Mouse (Mus musculus) kidney, postnatal 0 days (tissue): ENCODE results near the gene Phactr2. TPM values are rescaled to one million over a fixed set of nuclear protein-coding genes. Genes with fewer than 3 reads are reported as not detected.

Source experiments
- ATAC-seq: fragments of 200-750 bp; cut with Nextera tagmentation; replicated peaks from 2 replicates; pipeline ENCODE4 v1.8.0; 2017; ENCODE audit warnings: low read depth, moderate number of reproducible peaks, moderate TSS enrichment, moderate library complexity; ENCODE audit not compliant: low FRiP score
- DNase-seq: peaks from one replicate; pipeline ENCODE4 v3.0.0-alpha.2; 2016; ENCODE audit warnings: low spot score
- H3K27ac ChIP-seq: fragments of 300-500 bp; sonication (generic); 2 replicates; pipeline ENCODE4 v1.5.1; 2014; ENCODE audit warnings: mild to moderate bottlenecking
- H3K27me3 ChIP-seq: fragments of 300-500 bp; sonication (generic); 2 replicates; pipeline ENCODE4 v1.6.1; 2014; ENCODE audit warnings: low read length, mixed read lengths; ENCODE audit not compliant: insufficient read depth
- H3K36me3 ChIP-seq: fragments of 300-500 bp; sonication (generic); 2 replicates; pipeline ENCODE4 v1.6.1; 2014; ENCODE audit warnings: low read length, mixed read lengths; ENCODE audit not compliant: insufficient read depth
- H3K4me1 ChIP-seq: fragments of 300-500 bp; sonication (generic); replicated peaks from 2 replicates; pipeline ENCODE4 v1.6.1; 2014; ENCODE audit warnings: antibody characterized with exemption, low read length, mixed read lengths; ENCODE audit not compliant: insufficient read depth
- H3K4me2 ChIP-seq: fragments of 300-500 bp; sonication (generic); 2 replicates; pipeline ENCODE4 v1.6.1; 2014; ENCODE audit warnings: mild to moderate bottlenecking, low read length, moderate library complexity, mixed read lengths
- H3K4me3 ChIP-seq: fragments of 300-500 bp; sonication (generic); replicated peaks from 2 replicates; pipeline ENCODE4 v1.5.1; 2014; ENCODE audit warnings: low read depth, low read length
- H3K9ac ChIP-seq: fragments of 300-500 bp; sonication (generic); 2 replicates; pipeline ENCODE4 v1.6.1; 2014; ENCODE audit warnings: low read depth, low read length
- H3K9me3 ChIP-seq: fragments of 300-500 bp; sonication (generic); replicated peaks from 2 replicates; pipeline ENCODE4 v1.6.1; 2016; ENCODE audit warnings: low read length, inconsistent platforms, mixed read lengths
- CTCF ChIP-seq: IDR thresholded peaks from 2 replicates; pipeline ENCODE4 v1.5.1; 2016; ENCODE audit warnings: antibody characterized with exemption, low read depth, mild to moderate bottlenecking, moderate library complexity
- WGBS: fragments of 180-500 bp; shearing (Covaris S2); extraction: QIAGEN DNeasy Blood & Tissue Kit; methylation state at CpG from one replicate; pipeline ENCODE4 v1.1.7; 2014; 5-methylcytosine and 5-hydroxymethylcytosine counted together
- polyA plus RNA-seq: library from polyadenylated mRNA; unstranded; fragments of >200 nt; fragmentation: Nextera tagmentation; extraction: Ambion mirVana; gene quantifications from 2 replicates; pipeline ENCODE4 v1.2.1, GENCODE M21; 2015

The Phactr2 gene
- polyA plus RNA-seq, 1 experiment from 2014 or later = 26.4 TPM

DNA sequence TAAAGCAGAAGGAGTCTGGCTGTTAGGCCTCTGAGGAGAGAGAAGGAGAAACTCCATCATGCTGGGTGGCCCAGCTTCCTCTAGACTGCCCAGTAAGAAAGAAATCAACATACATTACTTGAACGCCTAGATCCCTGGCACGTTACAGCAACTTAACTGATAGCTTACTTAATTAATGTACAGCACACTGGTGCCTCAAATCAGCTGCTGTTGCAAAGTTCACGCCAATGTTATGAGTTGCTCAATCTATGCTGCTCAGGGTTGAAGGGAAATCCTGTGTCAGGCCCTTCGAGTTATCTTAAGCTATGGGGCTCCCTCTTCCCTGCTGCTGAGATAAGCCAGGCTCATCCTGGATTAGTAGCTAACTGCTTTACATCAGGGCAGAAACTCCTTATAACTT is 233.8 kb downstream of the Phactr2 start:
- no peak for ATAC-seq
- WGBS = 67% methylated on average over 4 of the region's 4 CpGs
- Histone ChIP-seq H3K27ac (no peak overlapping the region), H3K4me1 (no peaks in the 10 kb centered on the region), H3K9ac (no peak overlapping the region), H3K4me3 (no peak overlapping the region), H3K27me3 (no peaks in the 10 kb centered on the region), H3K4me2 (no peak overlapping the region), H3K9me3 (no peaks in the 10 kb centered on the region), H3K36me3 (peaks cover 16% of the 10 kb centered on the region; the same call in 1 of the 2 replicates)
- TF ChIP-seq CTCF = no peak
- DNase-seq = no peak

DNA sequence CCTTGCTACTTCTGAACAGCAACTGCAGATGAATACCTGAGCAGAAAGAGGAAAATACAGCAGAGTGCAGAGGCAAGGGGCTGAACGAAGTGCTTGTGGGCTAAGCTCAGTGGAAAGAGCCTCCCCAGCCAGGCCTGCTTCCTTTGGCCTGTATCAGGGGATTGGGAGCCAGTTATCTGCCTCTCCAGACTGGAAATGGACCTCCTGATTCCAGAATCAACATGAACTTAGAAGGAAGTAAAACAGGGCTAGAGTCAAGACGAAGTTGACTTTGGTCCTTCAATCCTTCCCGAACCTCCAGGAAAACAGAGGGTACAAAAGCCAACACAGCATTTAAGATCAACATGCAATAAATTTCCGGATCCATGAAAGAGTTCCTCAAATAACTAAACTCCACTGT is 236.0 kb downstream of the Phactr2 start:
- Histone ChIP-seq H3K9me3 (no peaks in the 10 kb centered on the region), H3K9ac (no peak overlapping the region), H3K4me3 (no peak overlapping the region), H3K27me3 (no peaks in the 10 kb centered on the region), H3K4me1 (no peaks in the 10 kb centered on the region), H3K27ac (no peak overlapping the region), H3K4me2 (no peak overlapping the region), H3K36me3 (0 out of 2 replicates have a peak, but pooled peaks cover 9% of the 10 kb centered on the region)
- 79% methylated on average over 4 of the region's 4 CpGs for WGBS
- no peak for TF ChIP-seq CTCF
- DNase-seq (no peak), ATAC-seq (no peak)

DNA sequence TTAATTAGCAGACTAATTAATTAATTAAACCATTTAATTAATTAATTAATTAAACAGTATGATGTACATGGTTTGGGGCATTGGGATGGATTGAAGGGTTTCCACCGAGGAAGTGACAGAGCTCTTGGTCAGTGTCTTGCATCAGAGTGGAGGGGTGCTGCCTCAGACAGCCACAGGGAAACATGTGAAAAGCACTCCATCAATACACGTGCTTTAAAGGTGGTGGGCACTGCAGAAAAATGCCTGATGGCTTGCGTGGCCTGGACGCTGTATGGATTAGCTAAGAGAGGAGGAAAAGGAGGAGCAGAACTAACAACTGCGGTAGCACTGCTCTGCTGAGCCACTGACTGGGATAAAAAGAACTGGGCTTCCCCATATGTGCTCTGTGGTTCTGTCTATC is 237.3 kb downstream of the Phactr2 start:
- no peak for DNase-seq
- Histone ChIP-seq H3K4me1 (no peaks in the 10 kb centered on the region), H3K4me3 (no peak overlapping the region), H3K36me3 (0 out of 2 replicates have a peak, but pooled peaks cover 9% of the 10 kb centered on the region), H3K4me2 (no peak overlapping the region), H3K27me3 (no peaks in the 10 kb centered on the region), H3K9me3 (no peaks in the 10 kb centered on the region), H3K9ac (no peak overlapping the region), H3K27ac (no peak overlapping the region)
- WGBS = 92% methylated on average over 5 of the region's 5 CpGs
- no peak for TF ChIP-seq CTCF
- ATAC-seq = no peak

DNA sequence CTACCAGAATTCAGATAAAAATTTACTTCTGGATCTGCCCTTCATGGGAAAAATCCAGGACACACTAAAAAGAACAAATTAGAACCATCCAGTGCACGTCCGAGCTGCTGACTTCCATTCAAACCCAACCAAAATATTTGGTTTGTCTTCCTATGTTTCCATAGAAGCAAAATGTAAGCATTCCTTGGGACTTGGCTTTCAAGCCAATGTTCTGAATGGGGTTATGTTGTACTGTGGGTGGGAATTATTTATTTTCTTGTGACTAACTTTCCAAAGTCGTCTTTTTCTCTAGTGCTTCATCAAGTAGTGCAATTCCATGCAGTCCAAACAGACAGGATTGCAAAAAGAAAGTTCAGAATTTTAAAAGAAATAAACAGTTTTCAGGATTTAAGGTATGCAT is 239.7 kb downstream of the Phactr2 start:
- Histone ChIP-seq H3K36me3 (peaks cover 12% of the 10 kb centered on the region; the same call in 1 of the 2 replicates), H3K4me1 (no peaks in the 10 kb centered on the region), H3K4me2 (no peak overlapping the region), H3K4me3 (no peak overlapping the region), H3K9ac (no peak overlapping the region), H3K27me3 (no peaks in the 10 kb centered on the region), H3K27ac (no peak overlapping the region), H3K9me3 (no peaks in the 10 kb centered on the region)
- no peak for ATAC-seq
- 64% methylated on average over 3 of the region's 3 CpGs for WGBS
- DNase-seq = peak; percentile 34
- TF ChIP-seq CTCF = no peak

DNA sequence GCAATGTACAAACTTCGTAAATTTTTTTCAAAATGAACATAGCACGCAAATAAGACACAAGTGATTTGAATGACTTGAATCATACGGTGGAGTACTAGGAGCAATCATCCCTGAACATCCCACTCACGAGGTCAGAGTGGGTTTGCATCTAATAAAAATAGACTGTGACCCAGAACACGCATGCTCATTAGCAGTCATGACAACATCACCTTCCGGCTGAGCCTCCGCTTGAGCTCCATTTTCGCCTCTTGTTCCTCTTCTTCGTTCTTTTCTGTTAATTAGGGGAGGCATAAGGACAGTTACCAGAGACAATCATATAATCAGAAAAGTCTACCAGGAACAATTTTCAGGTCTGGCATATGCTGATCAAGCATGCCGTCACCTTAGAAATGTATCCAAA is 240.3 kb downstream of the Phactr2 start:
- TF ChIP-seq CTCF = no peak
- peaks cover 7% of the 10 kb centered on the region; the same call in 1 of the 2 replicates for H3K36me3 ChIP-seq

DNA sequence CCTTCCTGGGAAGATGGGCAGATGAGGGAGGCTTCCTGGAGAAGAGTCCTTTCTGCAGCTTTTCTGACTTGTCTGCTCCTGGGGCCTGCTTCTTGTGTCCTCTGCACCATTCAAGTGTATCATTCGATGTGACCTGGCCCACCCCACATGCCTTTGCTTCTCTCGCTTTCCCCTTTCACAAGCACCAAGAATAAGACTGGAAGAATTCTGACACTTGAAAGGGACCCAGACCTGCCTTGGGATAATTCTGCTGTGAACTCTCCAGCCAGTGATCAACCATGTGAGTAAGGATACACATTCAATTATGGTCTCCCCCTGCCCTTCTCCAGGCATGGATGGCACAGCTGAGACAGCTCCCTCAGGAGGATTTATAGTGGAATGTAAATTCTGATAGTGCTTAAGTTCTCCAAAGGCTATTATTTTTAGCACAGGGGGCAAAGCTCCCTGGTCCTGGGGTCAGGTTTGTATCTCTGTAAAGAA is 241.0 kb downstream of the Phactr2 start:
- ATAC-seq = no peak

More for the DNA sequence above, 240.3 kb downstream of the Phactr2 start:
- H3K9ac ChIP-seq = no peak overlapping the region
- no peak for DNase-seq
- no peaks in the 10 kb centered on the region for H3K4me1 ChIP-seq
- no peaks in the 10 kb centered on the region for H3K27me3 ChIP-seq
- H3K4me2 ChIP-seq = no peak overlapping the region
- WGBS = 67% methylated on average over 10 of the region's 10 CpGs
- H3K9me3 ChIP-seq = no peaks in the 10 kb centered on the region
- no peak for ATAC-seq
- H3K27ac ChIP-seq = no peak overlapping the region
- no peak overlapping the region for H3K4me3 ChIP-seq

More for the DNA sequence above, 241.0 kb downstream of the Phactr2 start:
- DNase-seq = peak; percentile 58
- TF ChIP-seq CTCF = no peak
- H3K27ac ChIP-seq = no peak overlapping the region
- no peak overlapping the region for H3K9ac ChIP-seq
- no peaks in the 10 kb centered on the region for H3K4me1 ChIP-seq
- peaks cover 11% of the 10 kb centered on the region; the same call in 1 of the 2 replicates for H3K36me3 ChIP-seq
- 45% methylated on average over 2 of the region's 2 CpGs for WGBS
- no peaks in the 10 kb centered on the region for H3K9me3 ChIP-seq
- no peak overlapping the region for H3K4me2 ChIP-seq
- H3K4me3 ChIP-seq = no peak overlapping the region
- H3K27me3 ChIP-seq = no peaks in the 10 kb centered on the region
